Mouse (Mus musculus) small intestine, adult 2 months (tissue): ENCODE data around the gene Cab39.

Experiments
- CTCF ChIP-seq: fragments of 200-500 bp; IDR thresholded peaks from 2 replicates; pipeline ENCODE4 v1.5.1; 2012; ENCODE audit warnings: low read depth, mild to moderate bottlenecking, control low read depth, inconsistent platforms, low read length, moderate library complexity, mixed read lengths; ENCODE audit not compliant: insufficient replicate concordance, insufficient read length; ENCODE audit errors: extremely low read depth
- POLR2A ChIP-seq: fragments of 200-500 bp; IDR thresholded peaks from 2 replicates; pipeline ENCODE4 v1.6.1; 2012; ENCODE audit warnings: low read depth, mild to moderate bottlenecking, control low read depth, inconsistent platforms, low read length, moderate library complexity

GRCm38 (mm10) chr1:85771976-85772375, 21.3 kb upstream of the Cab39 start:
- no peak for TF ChIP-seq POLR2A
- no peak for TF ChIP-seq CTCF
